In the genomic region with DNA sequence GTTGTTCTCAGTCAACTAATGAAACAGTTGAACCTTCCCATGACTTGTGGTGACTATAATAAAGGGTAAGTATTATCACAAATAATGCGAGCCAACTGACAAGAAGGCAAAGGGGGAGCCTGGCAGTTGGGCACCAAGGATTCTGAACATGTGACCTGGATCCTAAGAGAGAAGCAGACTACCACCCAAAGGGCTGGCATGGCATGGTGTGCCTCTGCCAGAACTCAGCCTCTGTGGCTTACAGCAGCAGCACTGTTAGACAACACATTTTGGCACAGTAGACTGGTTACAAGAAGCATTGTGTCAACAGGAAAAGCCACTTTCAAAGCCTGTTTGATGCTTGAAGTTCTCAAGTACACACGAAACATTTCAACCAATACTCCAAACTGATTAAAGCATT, we compare ENCODE assay signal across 26 mouse cellular contexts.
DNase-seq lines count a peak whose midpoint lies in the region; ATAC-seq and TF ChIP-seq lines count a peak whose summit lies in the region.
"Had no signal": no experiment of that assay in that cellular context is flagged by ENCODE, and none has a peak within 500 bp of the region (broad histone marks: within the 10 kb centered on the region; RNA-seq: fewer than 3 reads in every experiment).

No protein-coding gene starts in this region.

- H3K4me1 ChIP-seq in embryonic facial prominence, embryonic 11.5 days (ENCODE audit: control insufficient read depth, insufficient read depth, low read length), result no peaks in the 10 kb centered on the region
- H3K4me1 ChIP-seq in embryonic facial prominence, embryonic 10.5 days, result peaks cover 11% of the 10 kb centered on the region
- no peaks in the 10 kb centered on the region for H3K4me1 ChIP-seq in lung, postnatal 0 days (ENCODE audit: insufficient read depth, low read depth, low read length)
- H3K4me1 ChIP-seq in lung, adult 2 months (ENCODE audit: control insufficient read depth, insufficient read depth, low read length), result no peaks in the 10 kb centered on the region
- H3K4me1 ChIP-seq: forebrain, embryonic 15.5 days; heart, embryonic 10.5 days; heart, embryonic 13.5 days; intestine, embryonic 15.5 days had no signal

- H3K9me3 ChIP-seq in embryonic facial prominence, embryonic 11.5 days (replicated peaks; ENCODE audit: control insufficient read depth, low read length), result no peaks in the 10 kb centered on the region
- no peaks in the 10 kb centered on the region for H3K9me3 ChIP-seq in embryonic facial prominence, embryonic 10.5 days
- H3K9me3 ChIP-seq in lung, postnatal 0 days (ENCODE audit: low read length), result no peaks in the 10 kb centered on the region
- H3K9me3 ChIP-seq: embryonic facial prominence, embryonic 13.5 days; forebrain, embryonic 15.5 days; heart, embryonic 10.5 days; heart, embryonic 13.5 days; intestine, embryonic 15.5 days had no signal

- WGBS in embryonic facial prominence, embryonic 11.5 days, result 67% methylated on average over 2 of the region's 2 CpGs
- 75% methylated on average over 2 of the region's 2 CpGs for WGBS in embryonic facial prominence, embryonic 10.5 days
- WGBS in lung, postnatal 0 days, result 73% methylated on average over 2 of the region's 2 CpGs
- 63% methylated on average over 2 of the region's 2 CpGs for WGBS in lung, adult 2 months

- no peak for TF ChIP-seq POLR2A in lung, adult 2 months (IDR thresholded peaks at IDR 0.05; ENCODE audit: borderline replicate concordance, extremely low read depth, low read depth, low read length)
- no peak for TF ChIP-seq POLR2A in brain, embryonic 14.5 days (IDR thresholded peaks at IDR 0.05; ENCODE audit: borderline replicate concordance, extremely low read depth, insufficient read depth, insufficient read length, poor library complexity, severe bottlenecking)

- DNase-seq in embryonic facial prominence, embryonic 11.5 days (ENCODE audit: low spot score), result peak; percentile 25
- no peak for DNase-seq in embryonic facial prominence, embryonic 10.5 days (ENCODE audit: low spot score)
- peak; percentile 5 for DNase-seq in lung, postnatal 0 days (ENCODE audit: low spot score)
- DNase-seq in lung, adult 2 months, result no peak
- DNase-seq in brain, embryonic 14.5 days (ENCODE audit: low read depth), result peak; percentile 15
- DNase-seq in fibroblast of lung, adult 2 months (ENCODE audit: low read depth), result peak; percentile 36
- no peak for DNase-seq in T-cell, adult 2 months (ENCODE audit: low spot score)
- DNase-seq: adrenal gland, postnatal 10 days; adrenal gland, postnatal 36 days; cerebellum, adult 11-12 months; cerebellum, adult 8-10 months; gastrocnemius, postnatal 10 days; gastrocnemius, postnatal 36 days; heart, adult 2 months; heart, postnatal 14 days; heart, postnatal 4 days; kidney, adult 11 months; kidney, adult 9 months had no signal

- TF ChIP-seq CTCF in lung, postnatal 0 days (IDR thresholded peaks at IDR 0.05), result no peak
- no peak for TF ChIP-seq CTCF in lung, adult 2 months (IDR thresholded peaks at IDR 0.05; ENCODE audit: insufficient read depth, low read length)
- no peak for TF ChIP-seq CTCF in brain, embryonic 14.5 days (IDR thresholded peaks at IDR 0.05; ENCODE audit: borderline replicate concordance, extremely low read depth, insufficient read depth, insufficient read length)

- no peak for ATAC-seq in embryonic facial prominence, embryonic 11.5 days (replicated peaks; ENCODE audit: insufficient number of reproducible peaks, low FRiP score, low TSS enrichment, low read depth)
- ATAC-seq in lung, postnatal 0 days, result no peak
- ATAC-seq: activated CD4-positive, CD25-positive, alpha-beta regulatory T cell, adult 4 months; CD4-positive, CD25-positive, alpha-beta regulatory T cell, adult 4 months; forebrain, embryonic 15.5 days; intestine, embryonic 15.5 days had no signal

- H3K4me2 ChIP-seq in embryonic facial prominence, embryonic 11.5 days (ENCODE audit: low read depth, low read length), result no peak overlapping the region
- H3K4me2 ChIP-seq in lung, postnatal 0 days (replicated peaks; ENCODE audit: low read depth, low read length), result no peak overlapping the region
- H3K4me2 ChIP-seq: embryonic facial prominence, embryonic 13.5 days; forebrain, embryonic 15.5 days; heart, embryonic 13.5 days; hindbrain, embryonic 14.5 days; intestine, embryonic 15.5 days had no signal

- no peak for TF ChIP-seq EP300 in lung, postnatal 0 days (IDR thresholded peaks at IDR 0.05)

- no peaks in the 10 kb centered on the region for H3K36me3 ChIP-seq in embryonic facial prominence, embryonic 11.5 days (replicated peaks; ENCODE audit: control insufficient read depth, insufficient read depth, low read depth, low read length)
- no peaks in the 10 kb centered on the region for H3K36me3 ChIP-seq in embryonic facial prominence, embryonic 10.5 days (replicated peaks)
- H3K36me3 ChIP-seq in lung, postnatal 0 days (ENCODE audit: insufficient read depth, low read length), result no peaks in the 10 kb centered on the region
- H3K36me3 ChIP-seq: embryonic facial prominence, embryonic 13.5 days; forebrain, embryonic 15.5 days; heart, embryonic 10.5 days; heart, embryonic 13.5 days; intestine, embryonic 15.5 days had no signal

- H3K4me3 ChIP-seq in embryonic facial prominence, embryonic 11.5 days (ENCODE audit: low read depth, low read length), result no peak overlapping the region
- no peak overlapping the region for H3K4me3 ChIP-seq in embryonic facial prominence, embryonic 10.5 days
- no peak overlapping the region for H3K4me3 ChIP-seq in lung, postnatal 0 days (ENCODE audit: low read depth, low read length)
- no peak overlapping the region for H3K4me3 ChIP-seq in lung, adult 2 months (replicated peaks; ENCODE audit: extremely low read depth, low read depth, low read length)
- H3K4me3 ChIP-seq: embryonic facial prominence, embryonic 13.5 days; forebrain, embryonic 15.5 days; heart, adult 2 months; heart, embryonic 10.5 days; heart, embryonic 13.5 days; intestine, embryonic 15.5 days had no signal

- no peaks in the 10 kb centered on the region for H3K27me3 ChIP-seq in embryonic facial prominence, embryonic 11.5 days (ENCODE audit: control insufficient read depth, insufficient read depth, low read length)
- H3K27me3 ChIP-seq in embryonic facial prominence, embryonic 10.5 days (replicated peaks; ENCODE audit: low read depth, poor library complexity, severe bottlenecking), result no peaks in the 10 kb centered on the region
- no peaks in the 10 kb centered on the region for H3K27me3 ChIP-seq in lung, postnatal 0 days (replicated peaks; ENCODE audit: insufficient read depth, low read length)
- H3K27me3 ChIP-seq: embryonic facial prominence, embryonic 13.5 days; forebrain, embryonic 15.5 days; heart, embryonic 13.5 days; intestine, embryonic 15.5 days had no signal

- H3K27ac ChIP-seq in embryonic facial prominence, embryonic 11.5 days (replicated peaks; ENCODE audit: low read depth, low read length), result no peak overlapping the region
- no peak overlapping the region for H3K27ac ChIP-seq in embryonic facial prominence, embryonic 10.5 days (replicated peaks)
- no peak overlapping the region for H3K27ac ChIP-seq in lung, postnatal 0 days (ENCODE audit: low read length)
- H3K27ac ChIP-seq: embryonic facial prominence, embryonic 13.5 days; forebrain, embryonic 15.5 days; heart, adult 2 months; heart, embryonic 10.5 days; heart, embryonic 13.5 days; hindbrain, embryonic 14.5 days; intestine, embryonic 15.5 days had no signal

- H3K9ac ChIP-seq in embryonic facial prominence, embryonic 11.5 days (replicated peaks; ENCODE audit: low read length), result no peak overlapping the region
- H3K9ac ChIP-seq in lung, postnatal 0 days (replicated peaks; ENCODE audit: low read depth), result no peak overlapping the region
- H3K9ac ChIP-seq: embryonic facial prominence, embryonic 13.5 days; forebrain, embryonic 15.5 days; heart, embryonic 13.5 days; hindbrain, embryonic 14.5 days; intestine, embryonic 15.5 days had no signal

Comparison
In these comparisons a context has a peak if more than half of its experiments do, and no peak if none do; other contexts are left out.
1. DNase-seq: peak in embryonic facial prominence, embryonic 11.5 days (single experiment), lung, postnatal 0 days (single experiment), brain, embryonic 14.5 days (single experiment) and fibroblast of lung, adult 2 months (single experiment); none in embryonic facial prominence, embryonic 10.5 days (single experiment), lung, adult 2 months (single experiment) and T-cell, adult 2 months (single experiment).